Mouse (Mus musculus) ES-E14 (cell line): ENCODE measurements at regions not wholly inside any gene's neighbourhood (a gene's known extent, or its start where the extent isn't known, plus 50 kb on each side); places are given as distances from the start of the nearest gene placed in this dataset.

Source experiments
- CHD2 ChIP-seq: IDR thresholded peaks from 2 replicates; pipeline ENCODE4 v1.6.1; 2014; ENCODE audit warnings: mild to moderate bottlenecking, low read depth, low read length, inconsistent platforms
- HCFC1 ChIP-seq: IDR thresholded peaks from 2 replicates; pipeline ENCODE4 v1.6.1; 2012; ENCODE audit warnings: low read length, inconsistent platforms, borderline replicate concordance; ENCODE audit not compliant: insufficient read depth
- MAFK ChIP-seq: IDR thresholded peaks from 2 replicates; pipeline ENCODE4 v1.6.1; 2014; ENCODE audit warnings: mild to moderate bottlenecking, low read depth, low read length, inconsistent platforms; ENCODE audit not compliant: insufficient read depth
- ZC3H11A ChIP-seq: IDR thresholded peaks from 2 replicates; pipeline ENCODE4 v1.6.1; 2012; ENCODE audit warnings: low read depth, mild to moderate bottlenecking, inconsistent platforms, low read length, borderline replicate concordance
- ZNF384 ChIP-seq: IDR thresholded peaks from 2 replicates; pipeline ENCODE4 v1.6.1; 2012; ENCODE audit warnings: low read depth, low read length, inconsistent platforms

GRCm38 (mm10) chr4:84198176-84198575 is 476.9 kb downstream of the Bnc2 start:
- no peak for TF ChIP-seq MAFK
- no peak for TF ChIP-seq ZNF384
- no peak for TF ChIP-seq ZC3H11A
- no peak for TF ChIP-seq CHD2
- no peak for TF ChIP-seq HCFC1
